11 mouse cellular contexts compared by ENCODE assay signal in the genomic region with DNA sequence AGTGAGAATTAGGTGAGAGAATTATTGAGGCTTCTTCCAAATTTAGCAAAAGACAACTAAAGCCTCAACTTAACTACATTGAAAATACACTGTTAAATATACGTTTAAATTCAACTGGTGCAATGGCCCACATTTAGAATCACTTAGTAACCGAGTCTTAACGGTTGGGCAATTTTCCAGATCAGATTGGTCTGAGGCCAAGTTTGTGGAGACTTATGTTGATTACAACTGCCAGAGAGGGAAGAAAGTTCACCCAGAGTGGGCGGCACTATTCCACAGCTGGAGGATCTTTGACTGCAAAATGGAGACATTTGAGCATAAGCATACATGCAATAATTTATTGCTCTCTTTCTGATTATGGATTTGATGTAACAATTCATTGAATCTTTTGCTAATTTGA.
DNase-seq lines count a peak whose midpoint lies in the region; ATAC-seq lines count a peak whose summit lies in the region.
"Had no signal": no experiment of that assay in that cellular context is flagged by ENCODE, and none has a peak within 500 bp of the region (broad histone marks: within the 10 kb centered on the region; RNA-seq: fewer than 3 reads in every experiment).

No protein-coding gene starts in this region.

- no peak overlapping the region for H3K27ac ChIP-seq in kidney, embryonic 14.5 days (ENCODE audit: low read depth, low read length)
- H3K27ac ChIP-seq in midbrain, embryonic 15.5 days, result no peak overlapping the region
- H3K27ac ChIP-seq: macrophage had no signal

- H3K4me1 ChIP-seq in kidney, embryonic 14.5 days (ENCODE audit: control insufficient read depth, insufficient read depth, low read length), result no peaks in the 10 kb centered on the region
- H3K4me1 ChIP-seq in midbrain, embryonic 15.5 days, result no peaks in the 10 kb centered on the region

- DNase-seq in kidney, adult 18-20 months, result peak; percentile 55
- DNase-seq in urinary bladder, adult 18-20 months (ENCODE audit: low spot score in 2 of 2), result peak; percentile 47 to 62
- no peak for DNase-seq in urinary bladder, postnatal 10 days (ENCODE audit: low spot score)
- peak; percentile 45 to 56 for DNase-seq in kidney, adult 8-10 months
- DNase-seq in urinary bladder, postnatal 25 days (ENCODE audit: low spot score), result peak; percentile 23
- DNase-seq in neural tube, embryonic 10.5 days (ENCODE audit: extremely low spot score, low spot score), result no peak
- DNase-seq: thymus, postnatal 25 days had no signal

- no peaks in the 10 kb centered on the region for H3K36me3 ChIP-seq in kidney, embryonic 14.5 days (ENCODE audit: control insufficient read depth, insufficient read depth, low read length)
- H3K36me3 ChIP-seq in midbrain, embryonic 15.5 days (replicated peaks), result no peaks in the 10 kb centered on the region
- H3K36me3 ChIP-seq: G1E had no signal

- H3K4me3 ChIP-seq in kidney, embryonic 14.5 days (ENCODE audit: low read length), result no peak overlapping the region
- no peak overlapping the region for H3K4me3 ChIP-seq in midbrain, embryonic 15.5 days

- WGBS in kidney, embryonic 14.5 days, result 35% methylated on average over 4 of the region's 4 CpGs
- 76% methylated on average over 4 of the region's 4 CpGs for WGBS in midbrain, embryonic 15.5 days

- no peak overlapping the region for H3K4me2 ChIP-seq in kidney, embryonic 14.5 days (replicated peaks; ENCODE audit: low read depth, low read length)
- no peak overlapping the region for H3K4me2 ChIP-seq in midbrain, embryonic 15.5 days

- no peak overlapping the region for H3K9ac ChIP-seq in kidney, embryonic 14.5 days (ENCODE audit: low read depth, low read length)
- no peak overlapping the region for H3K9ac ChIP-seq in midbrain, embryonic 15.5 days

- ATAC-seq in kidney, embryonic 14.5 days (ENCODE audit: low FRiP score, low TSS enrichment), result no peak
- no peak for ATAC-seq in midbrain, embryonic 15.5 days (replicated peaks)

- peaks cover 5% of the 10 kb centered on the region for H3K9me3 ChIP-seq in kidney, embryonic 14.5 days (ENCODE audit: control insufficient read depth, low read length)
- H3K9me3 ChIP-seq in midbrain, embryonic 15.5 days, result no peaks in the 10 kb centered on the region
- H3K9me3 ChIP-seq: G1E had no signal

- no peaks in the 10 kb centered on the region for H3K27me3 ChIP-seq in kidney, embryonic 14.5 days (ENCODE audit: control insufficient read depth, insufficient read depth, low read length)
- H3K27me3 ChIP-seq in midbrain, embryonic 15.5 days (replicated peaks), result no peaks in the 10 kb centered on the region

Comparison
In these comparisons a context has a peak if more than half of its experiments do, and no peak if none do; other contexts are left out.
1. DNase-seq: peak in kidney, adult 18-20 months (single experiment), urinary bladder, adult 18-20 months (2 of 2), kidney, adult 8-10 months (2 of 2) and urinary bladder, postnatal 25 days (single experiment); none in urinary bladder, postnatal 10 days (single experiment) and neural tube, embryonic 10.5 days (single experiment).